Mouse (Mus musculus): ENCODE results near the gene Gm2026.
"Not testable (repeated sequence)": the region's sequence is repeated elsewhere in the genome, so short reads cannot be mapped to it uniquely, and the experiment has no call there.

Gm2026 gene

DNA sequence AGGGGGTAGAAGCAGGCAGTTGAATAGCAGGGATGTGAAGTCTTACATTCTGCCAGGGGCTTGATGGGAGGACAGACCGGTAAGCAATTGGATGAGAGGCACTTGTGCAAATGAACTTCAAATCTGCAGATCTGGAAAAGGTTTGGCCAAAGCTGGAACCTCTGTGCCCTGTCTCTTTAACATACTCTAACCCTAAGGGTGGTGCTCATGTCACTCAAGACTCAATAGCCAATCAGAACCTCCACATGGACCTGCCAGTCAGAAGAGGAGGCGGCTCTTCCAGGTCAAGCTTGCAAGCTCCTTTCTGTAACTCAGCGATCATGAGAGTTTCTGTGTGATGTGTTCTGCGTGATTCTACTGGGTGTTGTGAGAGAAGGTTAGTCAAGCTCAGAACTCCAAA lies at the start of gene Gm2026:
Gene Gm2026, plus strand, starts transcription at position 301 of the 400 bp plus-strand sequence.
- DNase-seq (ENCODE audit: low read depth, low spot score), result not testable (repeated sequence)

DNA sequence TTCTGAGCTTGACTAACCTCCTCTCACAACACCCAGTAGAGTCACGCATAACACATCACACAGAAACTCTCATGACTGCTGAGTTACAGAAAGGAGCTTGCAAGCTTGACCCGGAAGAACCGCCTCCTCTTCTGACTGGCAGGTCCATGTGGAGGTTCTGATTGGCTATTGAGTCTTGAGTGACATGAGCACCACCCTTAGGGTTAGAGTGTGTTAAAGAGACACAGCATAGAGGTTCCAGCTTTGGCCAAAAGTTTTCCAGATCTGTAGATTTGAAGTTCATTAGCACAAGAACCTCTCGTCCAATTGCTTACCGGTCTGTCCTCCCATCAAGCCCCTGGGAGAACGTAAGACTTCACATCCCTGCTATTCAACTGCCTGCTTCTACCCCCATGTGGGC lies 34.1 kb upstream of the Gm2026 start, which contains the start of gene Zfp966:
Gene Zfp966, minus strand, starts transcription at position 101 of the 400 bp plus-strand sequence.
- not testable (repeated sequence) for DNase-seq (ENCODE audit: low read depth, low spot score)
